Mouse (Mus musculus) forebrain, embryonic 15.5 days (tissue): ENCODE results near the gene D230025D16Rik. TPM values are rescaled to one million over a fixed set of nuclear protein-coding genes. Genes with fewer than 3 reads are reported as not detected.

Experiments
- ATAC-seq: fragments of 200-750 bp; cut with Nextera tagmentation; replicated peaks from 2 replicates; pipeline ENCODE4 v1.8.0; 2017; ENCODE audit warnings: mild to moderate bottlenecking, moderate TSS enrichment, moderate library complexity
- H3K27ac ChIP-seq: fragments of 300-500 bp; sonication (generic); replicated peaks from 2 replicates; pipeline ENCODE4 v1.5.1; 2015; ENCODE audit warnings: mild to moderate bottlenecking, inconsistent platforms
- H3K27me3 ChIP-seq: fragments of 300-500 bp; sonication (generic); 2 replicates; pipeline ENCODE4 v1.6.1; 2015; ENCODE audit warnings: inconsistent platforms
- H3K36me3 ChIP-seq: fragments of 300-500 bp; sonication (generic); 2 replicates; pipeline ENCODE4 v1.6.1; 2015; ENCODE audit warnings: mild to moderate bottlenecking, inconsistent platforms
- H3K4me1 ChIP-seq: fragments of 300-500 bp; sonication (generic); 2 replicates; pipeline ENCODE4 v1.6.1; 2015; ENCODE audit warnings: inconsistent platforms
- H3K4me2 ChIP-seq: fragments of 300-500 bp; sonication (generic); replicated peaks from 2 replicates; pipeline ENCODE4 v1.6.1; 2015; ENCODE audit warnings: mild to moderate bottlenecking, inconsistent platforms
- H3K4me3 ChIP-seq: fragments of 300-500 bp; sonication (generic); 2 replicates; pipeline ENCODE4 v1.5.1; 2015; ENCODE audit warnings: mild to moderate bottlenecking, inconsistent platforms
- H3K9ac ChIP-seq: fragments of 300-500 bp; sonication (generic); replicated peaks from 2 replicates; pipeline ENCODE4 v1.6.1; 2015; ENCODE audit warnings: mild to moderate bottlenecking, inconsistent platforms
- H3K9me3 ChIP-seq: fragments of 300-500 bp; sonication (generic); 2 replicates; pipeline ENCODE4 v1.6.1; 2016; ENCODE audit warnings: inconsistent platforms
- WGBS: fragments of 180-500 bp; shearing (Covaris S2); methylation state at CpG from one replicate; pipeline ENCODE4 v1.1.7; 2015; ENCODE audit warnings: mixed read lengths; 5-methylcytosine and 5-hydroxymethylcytosine counted together
- polyA plus RNA-seq: library from polyadenylated mRNA; unstranded; fragments of >200 nt; fragmentation: Nextera tagmentation; extraction: Ambion mirVana; gene quantifications from 2 replicates; pipeline ENCODE4 v1.2.1, GENCODE M21; 2015

The D230025D16Rik gene
- polyA plus RNA-seq, 1 experiment from 2014 or later = 33.1 TPM

GRCm38 (mm10) chr8:105263244-105263912 is 38.4 kb downstream of the D230025D16Rik start:
- Histone ChIP-seq H3K4me3 (peak overlapping the region; percentile 70; the same call in 1 of the 2 replicates), H3K4me1 (peaks cover 33% of the 10 kb centered on the region), H3K9ac (no peak overlapping the region), H3K36me3 (no peaks in the 10 kb centered on the region), H3K27ac (no peak overlapping the region), H3K27me3 (peaks cover 90% of the 10 kb centered on the region), H3K4me2 (peak overlapping the region; percentile 83; the same call in 1 of the 2 replicates), H3K9me3 (peaks cover 4% of the 10 kb centered on the region; the same call in 1 of the 2 replicates)
- 39% methylated on average over 16 of the region's 16 CpGs for WGBS
- ATAC-seq = no peak

- Histone ChIP-seq H3K36me3 (no peaks in the 10 kb centered on the region), H3K4me3 (peak within 1 kb of the TSS; percentile 70), H3K27ac (no peak within 1 kb of the TSS), H3K4me1 (peaks cover 34% of the 10 kb centered on the region), H3K9ac (peak within 1 kb of the TSS; percentile 67), H3K9me3 (peaks cover 4% of the 10 kb centered on the region; the same call in 1 of the 2 replicates), H3K27me3 (peaks cover 90% of the 10 kb centered on the region), H3K4me2 (peak within 1 kb of the TSS; percentile 83)
- ATAC-seq = peak; percentile 27; the same call in 1 of the 2 replicates
- whole genome bisulfite sequencing = under 1% methylated on average over 54 of the region's 54 CpGs
Measured at GRCm38 (mm10) chr8:105264024-105264982, 39.4 kb downstream of the D230025D16Rik start, which contains the start of the genes Tradd and Fbxl8. Gene Tradd (minus strand): TSS chr8:105264609. Gene Fbxl8 (plus strand): TSS chr8:105264648.

GRCm38 (mm10) chr8:105265128-105265527 is 40.2 kb downstream of the D230025D16Rik start:
- H3K4me1 ChIP-seq = peaks cover 34% of the 10 kb centered on the region
- peak overlapping the region; percentile 83 for H3K4me2 ChIP-seq
- peaks cover 90% of the 10 kb centered on the region for H3K27me3 ChIP-seq
- H3K27ac ChIP-seq = no peak overlapping the region
- H3K9ac ChIP-seq = no peak overlapping the region
- peaks cover 4% of the 10 kb centered on the region; the same call in 1 of the 2 replicates for H3K9me3 ChIP-seq
- ATAC-seq = no peak
- peak overlapping the region; percentile 70; the same call in 1 of the 2 replicates for H3K4me3 ChIP-seq
- no peaks in the 10 kb centered on the region for H3K36me3 ChIP-seq
- 14% methylated on average over 10 of the region's 10 CpGs for WGBS

- Histone ChIP-seq H3K4me1 (peaks cover 43% of the 10 kb centered on the region), H3K27me3 (peaks cover 90% of the 10 kb centered on the region), H3K9me3 (peaks cover 4% of the 10 kb centered on the region; the same call in 1 of the 2 replicates), H3K27ac (no peak overlapping the region), H3K4me2 (no peak overlapping the region), H3K36me3 (no peaks in the 10 kb centered on the region), H3K9ac (no peak overlapping the region), H3K4me3 (no peak overlapping the region)
- no peak for ATAC-seq
- 9% methylated on average over 13 of the region's 13 CpGs for WGBS
Measured at GRCm38 (mm10) chr8:105266775-105267174, 41.8 kb downstream of the D230025D16Rik start.

- peak overlapping the region; percentile 53 for H3K4me3 ChIP-seq
- H3K27ac ChIP-seq = peak overlapping the region; percentile 11; the same call in 1 of the 2 replicates
- H3K9ac ChIP-seq = peak overlapping the region; percentile 45
- peaks cover 95% of the 10 kb centered on the region for H3K27me3 ChIP-seq
- WGBS = under 1% methylated on average over 65 of the region's 65 CpGs
- peaks cover 43% of the 10 kb centered on the region for H3K4me1 ChIP-seq
- peak overlapping the region; percentile 82 for H3K4me2 ChIP-seq
- ATAC-seq = peak; percentile 88
- no peaks in the 10 kb centered on the region for H3K36me3 ChIP-seq
- peaks cover 4% of the 10 kb centered on the region; the same call in 1 of the 2 replicates for H3K9me3 ChIP-seq
Measured at GRCm38 (mm10) chr8:105268342-105269074, 43.6 kb downstream of the D230025D16Rik start.

GRCm38 (mm10) chr8:105269075-105269458 is 44.1 kb downstream of the D230025D16Rik start:
- under 1% methylated on average over 10 of the region's 10 CpGs for WGBS
- peak; percentile 32 for ATAC-seq
- peak overlapping the region; percentile 45 for H3K9ac ChIP-seq

GRCm38 (mm10) chr8:105269461-105269947 is 44.6 kb downstream of the D230025D16Rik start, which contains the start of gene Hsf4:
Gene Hsf4 (plus strand): TSS chr8:105269801.
- ATAC-seq = no peak
- Histone ChIP-seq H3K4me2 (peak within 1 kb of the TSS; percentile 82), H3K4me3 (peak within 1 kb of the TSS; percentile 53), H3K36me3 (no peaks in the 10 kb centered on the region), H3K27me3 (peaks cover 94% of the 10 kb centered on the region), H3K27ac (peak within 1 kb of the TSS; percentile 11; the same call in 1 of the 2 replicates), H3K9me3 (peaks cover 4% of the 10 kb centered on the region; the same call in 1 of the 2 replicates), H3K4me1 (peaks cover 36% of the 10 kb centered on the region), H3K9ac (peak within 1 kb of the TSS; percentile 45)
- WGBS = under 1% methylated on average over 42 of the region's 42 CpGs

More at GRCm38 (mm10) chr8:105269075-105269458, 44.1 kb downstream of the D230025D16Rik start:
- peaks cover 39% of the 10 kb centered on the region for H3K4me1 ChIP-seq
- no peaks in the 10 kb centered on the region for H3K36me3 ChIP-seq
- H3K9me3 ChIP-seq = peaks cover 4% of the 10 kb centered on the region; the same call in 1 of the 2 replicates
- H3K4me3 ChIP-seq = peak overlapping the region; percentile 53
- H3K27me3 ChIP-seq = peaks cover 94% of the 10 kb centered on the region
- no peak overlapping the region for H3K27ac ChIP-seq
- peak overlapping the region; percentile 82 for H3K4me2 ChIP-seq

- peak overlapping the region; percentile 82 for H3K4me2 ChIP-seq
- WGBS = 2% methylated on average over 39 of the region's 39 CpGs
- peak overlapping the region; percentile 53 for H3K4me3 ChIP-seq
- H3K9me3 ChIP-seq = peaks cover 4% of the 10 kb centered on the region; the same call in 1 of the 2 replicates
- no peak overlapping the region for H3K27ac ChIP-seq
- no peaks in the 10 kb centered on the region for H3K36me3 ChIP-seq
- ATAC-seq = no peak
- H3K9ac ChIP-seq = no peak overlapping the region; the same call in 1 of the 2 replicates
- H3K27me3 ChIP-seq = peaks cover 94% of the 10 kb centered on the region
- H3K4me1 ChIP-seq = peaks cover 33% of the 10 kb centered on the region
Measured at GRCm38 (mm10) chr8:105270101-105270915, 45.4 kb downstream of the D230025D16Rik start.

- Histone ChIP-seq H3K36me3 (no peaks in the 10 kb centered on the region), H3K9ac (no peak overlapping the region), H3K4me3 (peak overlapping the region; percentile 53), H3K9me3 (peaks cover 4% of the 10 kb centered on the region; the same call in 1 of the 2 replicates), H3K4me2 (peak overlapping the region; percentile 19), H3K27ac (no peak overlapping the region), H3K27me3 (peaks cover 94% of the 10 kb centered on the region), H3K4me1 (peaks cover 38% of the 10 kb centered on the region)
- WGBS = 2% methylated on average over 11 of the region's 11 CpGs
- no peak for ATAC-seq
Measured at GRCm38 (mm10) chr8:105270916-105271186, 45.9 kb downstream of the D230025D16Rik start.

GRCm38 (mm10) chr8:105275387-105275786 is 50.4 kb downstream of the D230025D16Rik start:
- Histone ChIP-seq H3K27ac (no peak overlapping the region), H3K4me2 (peak overlapping the region; percentile 67; the same call in 1 of the 2 replicates), H3K4me1 (peaks cover 30% of the 10 kb centered on the region), H3K4me3 (no peak overlapping the region), H3K36me3 (0 out of 2 replicates have a peak, but pooled peaks cover 4% of the 10 kb centered on the region), H3K27me3 (peaks cover 78% of the 10 kb centered on the region), H3K9me3 (no peaks in the 10 kb centered on the region), H3K9ac (no peak overlapping the region)
- ATAC-seq = no peak
- 7% methylated on average over 11 of the region's 11 CpGs for WGBS
